Mouse (Mus musculus): ENCODE data around the gene Gm8914. TPM values are rescaled to one million over a fixed set of nuclear protein-coding genes. Genes with fewer than 3 reads are reported as not detected.
"Not testable (repeated sequence)": the region's sequence is repeated elsewhere in the genome, so short reads cannot be mapped to it uniquely, and the experiment has no call there.

The Gm8914 gene
- polyA plus RNA-seq (2015; fragmentation: Nextera tagmentation; extraction: Ambion mirVana), result not detected in 2 replicates

DNA sequence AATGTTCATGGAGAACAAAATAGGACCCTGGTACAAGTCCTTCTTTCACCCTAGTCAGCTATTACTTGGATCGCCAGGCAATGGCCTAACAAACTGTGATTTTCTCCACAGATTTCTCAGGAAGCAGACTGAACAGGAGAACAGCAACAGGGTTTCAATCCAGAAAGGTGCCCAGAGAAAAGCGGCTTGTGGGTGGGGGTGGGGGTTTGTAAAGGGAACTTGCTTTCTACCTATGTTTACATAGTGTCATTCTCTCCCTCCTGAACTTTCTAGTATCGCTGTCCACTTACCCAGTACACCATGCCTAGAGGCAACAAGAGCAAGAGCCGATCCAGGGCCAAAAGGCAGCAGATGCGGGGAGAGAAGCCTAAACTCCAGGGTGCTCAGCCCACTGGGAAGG is at the start of gene Gm8914:
Gm8914 (plus strand) TSS at position 301 of the 400 bp plus-strand sequence.
- not testable (repeated sequence) for ATAC-seq; H3K4me1 ChIP-seq (ENCODE audit: control insufficient read depth, insufficient read depth, low read length); H3K9ac ChIP-seq (ENCODE audit: low read depth, low read length); H3K27me3 ChIP-seq (ENCODE audit: control insufficient read depth, insufficient read depth, low read depth, low read length); H3K4me2 ChIP-seq (ENCODE audit: low read length); H3K4me3 ChIP-seq (ENCODE audit: low read depth, low read length); H3K9me3 ChIP-seq (replicated peaks; ENCODE audit: control insufficient read depth, low read length, poor library complexity, severe bottlenecking); H3K27ac ChIP-seq (ENCODE audit: low read length); H3K36me3 ChIP-seq (ENCODE audit: control insufficient read depth, insufficient read depth, low read length)
- WGBS, result no CpG with 5 or more reads among the region's 5 CpGs

Other genes starting within 250 kb of the Gm8914 start
- not detected in 2 replicates for gene Mageb2, start 148.4 kb upstream of the Gm8914 start, polyA plus RNA-seq (2015; fragmentation: Nextera tagmentation; extraction: Ambion mirVana)
- not detected in 2 replicates for gene Gm5072, start 87.6 kb upstream of the Gm8914 start, polyA plus RNA-seq (2015; fragmentation: Nextera tagmentation; extraction: Ambion mirVana)
- gene 1700084M14Rik, start 95.8 kb downstream of the Gm8914 start, polyA plus RNA-seq (2015; fragmentation: Nextera tagmentation; extraction: Ambion mirVana), result not detected in 2 replicates
- not detected in 2 replicates for gene Gm14781, start 152.1 kb downstream of the Gm8914 start, polyA plus RNA-seq (2015; fragmentation: Nextera tagmentation; extraction: Ambion mirVana)